Mouse (Mus musculus) liver, embryonic 13.5 days (tissue): ENCODE data around the gene Dis3l. TPM values are rescaled to one million over a fixed set of nuclear protein-coding genes. Genes with fewer than 3 reads are reported as not detected.

Source experiments
- ATAC-seq: fragments of 200-750 bp; cut with Nextera tagmentation; 2 replicates; pipeline ENCODE4 v1.8.0; 2017; ENCODE audit warnings: low read depth, mild to moderate bottlenecking, moderate number of reproducible peaks, moderate library complexity
- DNase-seq: peaks from one replicate; pipeline ENCODE4 v3.0.0; 2022
- H3K27ac ChIP-seq: fragments of 300-500 bp; sonication (generic); 2 replicates; pipeline ENCODE4 v1.5.1; 2015; ENCODE audit warnings: moderate library complexity, mild to moderate bottlenecking, inconsistent platforms
- H3K27me3 ChIP-seq: fragments of 300-500 bp; sonication (generic); 2 replicates; pipeline ENCODE4 v1.6.1; 2015; ENCODE audit warnings: mild to moderate bottlenecking, inconsistent platforms
- H3K36me3 ChIP-seq: fragments of 300-500 bp; sonication (generic); 2 replicates; pipeline ENCODE4 v1.6.1; 2015; ENCODE audit warnings: mild to moderate bottlenecking, inconsistent platforms
- H3K4me1 ChIP-seq: fragments of 300-500 bp; sonication (generic); replicated peaks from 2 replicates; pipeline ENCODE4 v1.6.1; 2015; ENCODE audit warnings: inconsistent platforms
- H3K4me2 ChIP-seq: fragments of 300-500 bp; sonication (generic); 2 replicates; pipeline ENCODE4 v1.6.1; 2015; ENCODE audit warnings: inconsistent platforms, mild to moderate bottlenecking, moderate library complexity
- H3K4me3 ChIP-seq: fragments of 300-500 bp; sonication (generic); replicated peaks from 2 replicates; pipeline ENCODE4 v1.5.1; 2015; ENCODE audit warnings: mild to moderate bottlenecking, inconsistent platforms
- H3K9ac ChIP-seq: fragments of 300-500 bp; sonication (generic); 2 replicates; pipeline ENCODE4 v1.6.1; 2015; ENCODE audit warnings: mild to moderate bottlenecking, inconsistent platforms
- H3K9me3 ChIP-seq: fragments of 300-500 bp; sonication (generic); replicated peaks from 2 replicates; pipeline ENCODE4 v1.6.1; 2016; ENCODE audit warnings: inconsistent platforms
- WGBS: fragments of 180-500 bp; shearing (Covaris S2); methylation state at CpG from one replicate; pipeline ENCODE4 v1.1.7; 2015; ENCODE audit not compliant: insufficient replicate concordance; 5-methylcytosine and 5-hydroxymethylcytosine counted together
- polyA plus RNA-seq: library from polyadenylated mRNA; unstranded; fragments of >200 nt; fragmentation: Nextera tagmentation; extraction: Ambion mirVana; gene quantifications from 2 replicates; pipeline ENCODE4 v1.2.1, GENCODE M21; 2015

Gene Dis3l
- 9.8 and 12.0 TPM in 2 replicates for polyA plus RNA-seq

- ATAC-seq (no peak), DNase-seq (no peak)
- WGBS, result 10% methylated on average over 16 of the region's 16 CpGs
- peak within 1 kb of the TSS; percentile 98 for H3K9ac ChIP-seq
- peak within 1 kb of the TSS; percentile 94 for H3K4me2 ChIP-seq
- H3K4me1 ChIP-seq, result peaks cover 30% of the 10 kb centered on the region
- peaks cover 12% of the 10 kb centered on the region for H3K36me3 ChIP-seq
- peak within 1 kb of the TSS; percentile 82 for H3K4me3 ChIP-seq
- no peaks in the 10 kb centered on the region for H3K27me3 ChIP-seq
- no peaks in the 10 kb centered on the region for H3K9me3 ChIP-seq
- peak within 1 kb of the TSS; percentile 94 for H3K27ac ChIP-seq
Observed at GRCm38 (mm10) chr9:64341254-64341566, at the start of gene Dis3l. Dis3l (minus strand) TSS chr9:64341288.

DNA sequence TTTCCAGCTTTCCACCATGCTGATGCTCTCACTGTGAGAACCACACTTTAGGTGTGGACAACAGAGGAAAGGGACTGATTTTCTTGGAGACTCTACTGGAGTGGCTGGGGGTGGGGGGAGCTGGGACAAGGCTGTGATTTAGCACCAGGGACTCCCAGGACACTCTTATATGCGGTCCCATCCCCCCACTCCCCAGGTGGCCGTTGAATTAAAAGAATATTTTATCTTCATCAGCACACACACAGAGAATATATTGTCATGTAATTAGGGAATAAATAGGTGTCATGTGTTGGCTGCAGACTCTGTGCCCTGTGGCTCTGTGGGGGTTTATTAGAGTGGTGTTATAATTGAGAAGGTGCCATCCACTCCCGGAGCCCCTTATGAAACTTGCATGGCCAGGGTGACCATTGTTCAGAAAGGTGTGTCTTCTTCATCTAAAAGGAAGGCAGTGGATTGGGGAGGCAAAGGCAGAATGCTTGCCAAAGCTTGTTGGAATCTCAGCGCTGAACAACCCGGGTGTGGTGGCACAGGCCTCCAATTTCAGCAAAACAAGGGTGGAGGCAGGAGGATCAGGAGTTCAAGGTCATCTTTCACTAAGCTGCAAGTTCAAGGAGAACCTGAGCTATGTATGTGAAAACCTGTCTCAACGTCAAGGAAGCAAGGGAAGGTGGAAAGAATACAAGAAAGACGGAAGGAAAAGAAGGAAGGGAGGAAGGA, 48.6 kb upstream of the Dis3l start:
- no peak for DNase-seq
- H3K27me3 ChIP-seq, result peaks cover 69% of the 10 kb centered on the region

DNA sequence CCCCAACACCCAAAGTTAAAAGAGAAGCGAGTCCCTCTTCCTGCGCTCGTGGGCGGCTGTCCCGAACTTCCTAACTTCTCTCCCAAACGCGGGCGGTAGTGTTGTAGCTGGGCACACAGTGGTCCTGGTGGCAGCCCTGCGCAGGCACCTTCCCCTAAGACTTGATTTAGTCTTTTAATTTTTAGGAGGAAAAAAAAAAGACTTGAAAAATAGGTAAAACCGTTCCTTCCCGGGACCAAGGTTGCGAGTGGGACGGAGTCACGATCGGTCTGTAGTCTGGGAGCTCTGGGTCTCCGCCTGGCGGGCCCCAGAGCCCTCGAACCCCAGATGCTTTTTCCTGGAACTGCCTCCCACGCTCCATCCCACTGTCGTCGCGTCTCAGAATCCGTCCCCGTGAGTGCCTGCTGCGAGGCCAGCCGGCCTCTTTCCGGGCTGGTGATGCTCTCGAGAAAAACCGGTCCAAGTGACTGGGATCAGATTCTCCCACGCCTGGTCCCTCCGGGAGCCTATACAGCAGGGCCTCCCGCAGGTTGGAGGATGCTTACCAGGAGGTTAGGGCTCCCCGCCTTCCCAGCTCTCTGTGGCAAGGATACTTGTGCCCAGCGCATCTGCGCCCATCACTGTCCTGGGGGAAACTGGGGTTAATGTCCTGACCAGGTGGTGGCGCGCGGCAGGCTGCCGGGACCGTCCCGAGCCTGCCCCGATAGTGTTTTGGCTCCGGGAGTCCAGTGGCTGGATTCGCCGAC, 45.6 kb upstream of the Dis3l start:
- Histone ChIP-seq H3K4me3 (peak overlapping the region; percentile 49), H3K9me3 (no peaks in the 10 kb centered on the region), H3K9ac (no peak overlapping the region), H3K36me3 (no peaks in the 10 kb centered on the region), H3K27ac (no peak overlapping the region), H3K27me3 (peaks cover 97% of the 10 kb centered on the region), H3K4me2 (peak overlapping the region; percentile 69), H3K4me1 (0 out of 2 replicates have a peak, but pooled peaks cover 4% of the 10 kb centered on the region)
- WGBS, result 4% methylated on average over 45 of the region's 45 CpGs
- ATAC-seq (no peak), DNase-seq (no peak)

More for the DNA sequence above, 48.6 kb upstream of the Dis3l start:
- Histone ChIP-seq H3K9me3 (no peaks in the 10 kb centered on the region), H3K4me2 (no peak overlapping the region), H3K9ac (no peak overlapping the region), H3K36me3 (no peaks in the 10 kb centered on the region), H3K4me1 (0 out of 2 replicates have a peak, but pooled peaks cover 4% of the 10 kb centered on the region), H3K4me3 (no peak overlapping the region), H3K27ac (no peak overlapping the region)
- ATAC-seq, result no peak
- 56% methylated on average over 7 of the region's 7 CpGs for WGBS

- H3K27ac ChIP-seq, result no peak within 1 kb of the TSS
- H3K36me3 ChIP-seq, result no peaks in the 10 kb centered on the region
- peaks cover 90% of the 10 kb centered on the region for H3K27me3 ChIP-seq
- DNase-seq, result no peak
- H3K9me3 ChIP-seq, result no peaks in the 10 kb centered on the region
- 1% methylated on average over 90 of the region's 93 CpGs for WGBS
- H3K4me1 ChIP-seq, result 0 out of 2 replicates have a peak, but pooled peaks cover 4% of the 10 kb centered on the region
- H3K4me2 ChIP-seq, result peak within 1 kb of the TSS; percentile 69
- H3K9ac ChIP-seq, result no peak within 1 kb of the TSS
- ATAC-seq, result no peak
- peak within 1 kb of the TSS; percentile 49 for H3K4me3 ChIP-seq
Observed at GRCm38 (mm10) chr9:64385511-64386465, 44.7 kb upstream of the Dis3l start, which contains the start of gene Megf11. Megf11 (plus strand) TSS chr9:64385626.

GRCm38 (mm10) chr9:64383021-64383788, 42.1 kb upstream of the Dis3l start:
- H3K4me3 ChIP-seq, result no peak overlapping the region
- 49% methylated on average over 10 of the region's 10 CpGs for WGBS
- DNase-seq, result no peak
- H3K4me1 ChIP-seq, result 0 out of 2 replicates have a peak, but pooled peaks cover 4% of the 10 kb centered on the region
- no peak overlapping the region for H3K9ac ChIP-seq
- H3K27me3 ChIP-seq, result peaks cover 65% of the 10 kb centered on the region
- no peaks in the 10 kb centered on the region for H3K36me3 ChIP-seq
- ATAC-seq, result no peak
- no peaks in the 10 kb centered on the region for H3K9me3 ChIP-seq
- H3K27ac ChIP-seq, result no peak overlapping the region
- no peak overlapping the region for H3K4me2 ChIP-seq

GRCm38 (mm10) chr9:64376380-64376779, 35.3 kb upstream of the Dis3l start:
- WGBS, result 71% methylated on average over 2 of the region's 2 CpGs
- no peaks in the 10 kb centered on the region for H3K4me1 ChIP-seq
- no peak overlapping the region for H3K9ac ChIP-seq
- ATAC-seq, result no peak
- H3K4me3 ChIP-seq, result no peak overlapping the region
- no peaks in the 10 kb centered on the region for H3K9me3 ChIP-seq
- no peak overlapping the region for H3K27ac ChIP-seq
- H3K36me3 ChIP-seq, result no peaks in the 10 kb centered on the region
- no peak for DNase-seq
- H3K27me3 ChIP-seq, result peaks cover 12% of the 10 kb centered on the region; the same call in 1 of the 2 replicates
- H3K4me2 ChIP-seq, result no peak overlapping the region

- no peak for DNase-seq
- Histone ChIP-seq H3K27ac (no peak overlapping the region), H3K4me3 (no peak overlapping the region), H3K9me3 (no peaks in the 10 kb centered on the region), H3K27me3 (peaks cover 7% of the 10 kb centered on the region; the same call in 1 of the 2 replicates), H3K36me3 (no peaks in the 10 kb centered on the region), H3K4me2 (no peak overlapping the region), H3K9ac (no peak overlapping the region), H3K4me1 (no peaks in the 10 kb centered on the region)
- no peak for ATAC-seq
- WGBS, result 51% methylated on average over 11 of the region's 11 CpGs
Observed at GRCm38 (mm10) chr9:64371305-64371819, 30.3 kb upstream of the Dis3l start.

GRCm38 (mm10) chr9:64369871-64370270, 28.8 kb upstream of the Dis3l start:
- H3K36me3 ChIP-seq, result no peaks in the 10 kb centered on the region
- H3K4me3 ChIP-seq, result no peak overlapping the region
- no peaks in the 10 kb centered on the region for H3K4me1 ChIP-seq
- H3K9me3 ChIP-seq, result no peaks in the 10 kb centered on the region
- H3K4me2 ChIP-seq, result no peak overlapping the region
- peaks cover 5% of the 10 kb centered on the region; the same call in 1 of the 2 replicates for H3K27me3 ChIP-seq
- H3K9ac ChIP-seq, result no peak overlapping the region
- H3K27ac ChIP-seq, result no peak overlapping the region
- ATAC-seq, result no peak
- DNase-seq, result no peak
- WGBS, result 52% methylated on average over 7 of the region's 7 CpGs

DNA sequence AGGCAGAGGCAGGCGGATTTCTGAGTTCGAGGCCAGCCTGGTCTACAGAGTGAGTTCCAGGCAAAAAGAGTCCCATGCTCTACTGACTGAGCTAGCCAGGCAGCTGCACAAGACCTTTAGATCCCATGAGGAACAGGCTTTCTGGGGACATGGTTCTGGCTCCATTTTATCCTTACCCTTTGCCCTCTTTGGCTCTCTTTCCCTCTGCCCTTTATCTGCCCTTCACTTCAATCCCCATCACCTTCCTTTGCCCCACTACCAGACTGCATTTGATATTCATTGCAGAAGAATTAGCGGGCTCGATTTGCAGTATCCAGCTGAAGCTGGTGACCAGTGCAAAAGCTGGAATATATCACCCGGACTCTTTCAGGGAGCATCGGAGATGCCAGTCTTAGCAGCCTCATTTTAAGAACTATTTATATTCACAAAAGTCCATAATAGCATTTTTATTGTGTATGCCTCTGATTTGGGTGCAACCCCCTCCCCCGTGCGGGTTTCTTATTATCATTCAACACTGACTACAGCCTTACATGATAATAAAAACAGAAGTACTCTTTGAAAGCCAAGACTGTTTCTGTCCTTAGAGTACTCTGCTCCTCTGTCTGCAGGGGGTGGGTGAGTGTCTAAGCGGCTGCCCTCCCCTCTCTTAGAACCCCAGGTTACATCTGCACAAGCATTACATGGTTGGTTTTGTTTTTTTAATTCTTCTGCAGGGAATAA, 20.3 kb upstream of the Dis3l start:
- Histone ChIP-seq H3K9me3 (no peaks in the 10 kb centered on the region), H3K27me3 (no peaks in the 10 kb centered on the region), H3K36me3 (no peaks in the 10 kb centered on the region), H3K4me2 (no peak overlapping the region), H3K4me3 (no peak overlapping the region), H3K4me1 (no peaks in the 10 kb centered on the region), H3K9ac (no peak overlapping the region), H3K27ac (no peak overlapping the region)
- ATAC-seq (no peak), DNase-seq (no peak)
- WGBS, result 66% methylated on average over 9 of the region's 9 CpGs

DNA sequence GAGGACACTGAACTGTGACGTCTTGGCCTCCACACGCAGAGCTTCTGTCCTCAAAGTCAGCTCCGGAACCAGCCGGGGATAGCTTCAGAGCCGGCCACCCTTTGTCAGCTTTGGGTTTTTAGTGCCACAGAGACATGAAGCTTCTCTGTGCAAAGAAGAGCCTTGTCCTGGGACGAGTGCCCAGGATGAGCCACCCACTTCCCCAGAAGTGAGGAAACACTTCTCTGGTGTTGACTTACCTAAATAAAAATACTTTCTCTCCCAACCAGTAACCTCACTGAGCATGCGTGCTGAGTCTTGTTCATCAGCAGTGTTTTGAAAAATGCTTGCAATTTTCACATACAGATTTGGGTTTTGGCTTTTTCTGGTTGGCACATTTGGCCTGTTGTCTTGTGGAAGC, 14.5 kb upstream of the Dis3l start:
- H3K9ac ChIP-seq, result no peak overlapping the region
- no peak for ATAC-seq

More for the DNA sequence above, 14.5 kb upstream of the Dis3l start:
- Histone ChIP-seq H3K27ac (no peak overlapping the region), H3K4me1 (no peaks in the 10 kb centered on the region), H3K4me3 (no peak overlapping the region), H3K9me3 (no peaks in the 10 kb centered on the region), H3K27me3 (no peaks in the 10 kb centered on the region), H3K36me3 (no peaks in the 10 kb centered on the region), H3K4me2 (no peak overlapping the region)
- DNase-seq, result no peak
- WGBS, result 76% methylated on average over 7 of the region's 7 CpGs
